ENCODE assay signal across 8 mouse cellular contexts in genomic region chr8:109736819-109737218, GRCm38 (mm10). TPM values are rescaled to one million over a fixed set of nuclear protein-coding genes. Genes with fewer than 3 reads are reported as not detected.
DNase-seq lines count a peak whose midpoint lies in the region; ATAC-seq and TF ChIP-seq lines count a peak whose summit lies in the region.

No protein-coding gene starts in this region.

- DNase-seq in testis, postnatal 14 days (ENCODE audit: low spot score): no peak
- DNase-seq in neural tube, embryonic 11.5 days (ENCODE audit: low spot score): no peak
- DNase-seq in adrenal gland, postnatal 25 days: no peak
- DNase-seq in left cerebral cortex, postnatal 4 days: no peak
- DNase-seq in layer of hippocampus, adult 18-20 months (ENCODE audit: low spot score in 2 of 2): no peak

- peaks cover 7% of the 10 kb centered on the region for H3K4me1 ChIP-seq in testis, adult 2 months (ENCODE audit: control insufficient read depth, insufficient read depth, low read length)
- peaks cover 7% of the 10 kb centered on the region; the same call in 1 of the 2 replicates for H3K4me1 ChIP-seq in intestine, postnatal 0 days (replicated peaks; ENCODE audit: control insufficient read depth, insufficient read depth, low read length)
- peaks cover 8% of the 10 kb centered on the region; the same call in 1 of the 2 replicates for H3K4me1 ChIP-seq in neural tube, embryonic 11.5 days (ENCODE audit: control insufficient read depth, insufficient read depth, low read length)

- WGBS in intestine, postnatal 0 days: 3% methylated on average over 8 of the region's 8 CpGs
- WGBS in neural tube, embryonic 11.5 days: 11% methylated on average over 8 of the region's 8 CpGs

- intact Hi-C loops in left cerebral cortex, postnatal 4 days (cut with DNase I): no loop called here

- no peak for TF ChIP-seq CTCF in testis, adult 2 months (IDR thresholded peaks at IDR 0.05; ENCODE audit: control insufficient read depth, insufficient read depth, insufficient replicate concordance, low read depth, low read length)
- no peak for TF ChIP-seq CTCF in intestine, postnatal 0 days (IDR thresholded peaks at IDR 0.05; ENCODE audit: low read depth)

- H3K27me3 ChIP-seq in testis, adult 2 months (ENCODE audit: control insufficient read depth, insufficient read depth, low read length): no peaks in the 10 kb centered on the region
- no peaks in the 10 kb centered on the region for H3K27me3 ChIP-seq in intestine, postnatal 0 days (replicated peaks; ENCODE audit: control insufficient read depth, insufficient read depth, low read length)
- no peaks in the 10 kb centered on the region for H3K27me3 ChIP-seq in neural tube, embryonic 11.5 days (ENCODE audit: control insufficient read depth, insufficient read depth, low read length)

- peak overlapping the region; percentile 80 for H3K4me3 ChIP-seq in testis, adult 2 months (ENCODE audit: control insufficient read depth, low read depth, low read length)
- H3K4me3 ChIP-seq in intestine, postnatal 0 days (ENCODE audit: low read depth, low read length): peak overlapping the region; percentile 96
- H3K4me3 ChIP-seq in neural tube, embryonic 11.5 days (ENCODE audit: low read depth, low read length): peak overlapping the region; percentile 99

- no peak for TF ChIP-seq POLR2A in testis, adult 2 months (IDR thresholded peaks at IDR 0.05; ENCODE audit: control insufficient read depth, low read depth, low read length)

- no peaks in the 10 kb centered on the region for H3K9me3 ChIP-seq in intestine, postnatal 0 days (ENCODE audit: control insufficient read depth)
- no peaks in the 10 kb centered on the region for H3K9me3 ChIP-seq in neural tube, embryonic 11.5 days (ENCODE audit: control insufficient read depth, low read length)

- ATAC-seq in erythroblast, adult 5-6 weeks (replicated peaks; ENCODE audit: low FRiP score, poor library complexity, severe bottlenecking): peak; percentile 9; the same call in 1 of the 2 replicates
- ATAC-seq in intestine, postnatal 0 days: no peak
- no peak for ATAC-seq in neural tube, embryonic 11.5 days (ENCODE audit: insufficient read depth, low FRiP score, low TSS enrichment)

- no peak overlapping the region; the same call in 1 of the 2 replicates for H3K27ac ChIP-seq in testis, adult 2 months (ENCODE audit: control insufficient read depth, insufficient read depth, low read depth, low read length)
- H3K27ac ChIP-seq in intestine, postnatal 0 days (ENCODE audit: low read depth, low read length): no peak overlapping the region
- no peak overlapping the region for H3K27ac ChIP-seq in neural tube, embryonic 11.5 days (ENCODE audit: low read depth, low read length)

- H3K4me2 ChIP-seq in intestine, postnatal 0 days (replicated peaks; ENCODE audit: low read depth): peak overlapping the region; percentile 85
- peak overlapping the region; percentile 91 for H3K4me2 ChIP-seq in neural tube, embryonic 11.5 days (ENCODE audit: low read depth)

- no peaks in the 10 kb centered on the region for H3K36me3 ChIP-seq in testis, adult 2 months (ENCODE audit: control insufficient read depth, insufficient read depth, low read length)
- H3K36me3 ChIP-seq in intestine, postnatal 0 days (ENCODE audit: control insufficient read depth, insufficient read depth): peaks cover 24% of the 10 kb centered on the region
- H3K36me3 ChIP-seq in neural tube, embryonic 11.5 days (ENCODE audit: control insufficient read depth, insufficient read depth, low read length): peaks cover 3% of the 10 kb centered on the region; the same call in 1 of the 2 replicates

- peak overlapping the region; percentile 98 for H3K9ac ChIP-seq in intestine, postnatal 0 days (ENCODE audit: low read depth, low read length)
- H3K9ac ChIP-seq in neural tube, embryonic 11.5 days (ENCODE audit: low read length): peak overlapping the region; percentile 97

RNA-seq across cellular contexts. Expression of gene Atxn1l, which starts 0.7 kb away (rescaled TPM):
- polyA plus RNA-seq in testis, adult 2 months (2012; rRNA removed): 32.9 and 35.6 TPM in 2 replicates
- 1.3 and 5.6 TPM in 2 replicates for total RNA-seq in erythroblast, adult 5-6 weeks (2015; ENCODE audit: low replicate concordance)
- 3.5 and 4.3 TPM in 2 replicates for total RNA-seq in erythroblast, adult 5-6 weeks (2017; ENCODE audit: low replicate concordance)
- 2.4 and 2.6 TPM in 2 replicates for polyA plus RNA-seq in intestine, postnatal 0 days (2015; fragmentation: Nextera tagmentation; extraction: Ambion mirVana)
- polyA plus RNA-seq in neural tube, embryonic 11.5 days (2014; fragmentation: Nextera tagmentation; extraction: Ambion mirVana): 7.5 and 7.8 TPM in 2 replicates
- total RNA-seq in adrenal gland, postnatal 25 days (2021): 31.0 and 41.8 TPM in 2 replicates
- 10 to 100 TPM; 28.7 to 34.0 TPM for total RNA-seq in left cerebral cortex, postnatal 4 days (2021)
- 10 to 100 TPM; 40.9 to 42.1 TPM for total RNA-seq in layer of hippocampus, adult 18-20 months (2021)

RNA-seq across cellular contexts. Expression of gene Zfp821, which starts 31.5 kb away (rescaled TPM):
- polyA plus RNA-seq in testis, adult 2 months (2012; rRNA removed): 75.7 and 82.1 TPM in 2 replicates
- total RNA-seq in erythroblast, adult 5-6 weeks (2015; ENCODE audit: low replicate concordance): 1.7 and 5.9 TPM in 2 replicates
- 9.6 and 12.0 TPM in 2 replicates for total RNA-seq in erythroblast, adult 5-6 weeks (2017; ENCODE audit: low replicate concordance)
- 6.4 and 6.6 TPM in 2 replicates for polyA plus RNA-seq in intestine, postnatal 0 days (2015; fragmentation: Nextera tagmentation; extraction: Ambion mirVana)
- polyA plus RNA-seq in neural tube, embryonic 11.5 days (2014; fragmentation: Nextera tagmentation; extraction: Ambion mirVana): 52.3 and 55.9 TPM in 2 replicates
- 10.8 and 13.3 TPM in 2 replicates for total RNA-seq in adrenal gland, postnatal 25 days (2021)
- total RNA-seq in left cerebral cortex, postnatal 4 days (2021): 10 to 100 TPM; 89.8 to 90.5 TPM
- total RNA-seq in layer of hippocampus, adult 18-20 months (2021): 10 to 100 TPM; 41.0 to 42.1 TPM

RNA-seq across cellular contexts. Expression of gene Ap1g1, which starts 41.5 kb away (rescaled TPM):
- polyA plus RNA-seq in testis, adult 2 months (2012; rRNA removed): 19.3 and 20.1 TPM in 2 replicates
- total RNA-seq in erythroblast, adult 5-6 weeks (2015; ENCODE audit: low replicate concordance): 35.7 and 85.7 TPM in 2 replicates
- 26.2 and 55.2 TPM in 2 replicates for total RNA-seq in erythroblast, adult 5-6 weeks (2017; ENCODE audit: low replicate concordance)
- polyA plus RNA-seq in intestine, postnatal 0 days (2015; fragmentation: Nextera tagmentation; extraction: Ambion mirVana): 27.1 and 28.2 TPM in 2 replicates
- 44.1 and 52.1 TPM in 2 replicates for polyA plus RNA-seq in neural tube, embryonic 11.5 days (2014; fragmentation: Nextera tagmentation; extraction: Ambion mirVana)
- total RNA-seq in adrenal gland, postnatal 25 days (2021): 91.7 and 93.1 TPM in 2 replicates
- total RNA-seq in left cerebral cortex, postnatal 4 days (2021): 100 to 1,000 TPM; 110 to 116 TPM
- total RNA-seq in layer of hippocampus, adult 18-20 months (2021): 10 to 100 TPM; 80.6 to 84.1 TPM

RNA-seq across cellular contexts. Expression of gene Ist1, which starts 43.8 kb away (rescaled TPM):
- polyA plus RNA-seq in testis, adult 2 months (2012; rRNA removed): 25.7 and 31.8 TPM in 2 replicates
- 34.6 and 41.8 TPM in 2 replicates for total RNA-seq in erythroblast, adult 5-6 weeks (2015; ENCODE audit: low replicate concordance)
- total RNA-seq in erythroblast, adult 5-6 weeks (2017; ENCODE audit: low replicate concordance): 38.2 and 45.8 TPM in 2 replicates
- polyA plus RNA-seq in intestine, postnatal 0 days (2015; fragmentation: Nextera tagmentation; extraction: Ambion mirVana): 86.9 and 88.1 TPM in 2 replicates
- 200 and 206 TPM in 2 replicates for polyA plus RNA-seq in neural tube, embryonic 11.5 days (2014; fragmentation: Nextera tagmentation; extraction: Ambion mirVana)
- 88.2 and 97.6 TPM in 2 replicates for total RNA-seq in adrenal gland, postnatal 25 days (2021)
- total RNA-seq in left cerebral cortex, postnatal 4 days (2021): 10 to 100 TPM; 85.9 to 89.9 TPM
- 10 to 100 TPM; 87.1 to 90.9 TPM for total RNA-seq in layer of hippocampus, adult 18-20 months (2021)
